Mouse (Mus musculus) layer of hippocampus, postnatal 14 days (tissue): ENCODE data around the gene Gtf2h3. TPM values are rescaled to one million over a fixed set of nuclear protein-coding genes. Genes with fewer than 3 reads are reported as not detected.
"Not testable (repeated sequence)": the region's sequence is repeated elsewhere in the genome, so short reads cannot be mapped to it uniquely, and the experiment has no call there.

ENCODE experiments used
- DNase-seq, 2 experiments: peaks; one replicate each; pipeline ENCODE4 v3.0.0; 2021 to 2022; ENCODE audit warnings: low spot score in 2 of 2, mixed read lengths in 1 of 2
- long read RNA-seq, 2 experiments: library from polyadenylated mRNA; stranded (forward); transcript quantifications; one replicate each; pipeline ENCODE4 v2.0.0; 2021
- total RNA-seq, 2 experiments: library from RNA; stranded (reverse); gene quantifications; 2 replicates each; pipeline ENCODE4 v1.2.3; 2021

Gene Gtf2h3
- 10 to 100 TPM; 28.5 to 33.2 TPM for total RNA-seq
- long read RNA-seq, experiment 1, transcript Gtf2h3-201 (13 exons, 2,672 nt), result major isoform, 20 of 31 reads
- long read RNA-seq, experiment 1, partial matches to known transcripts, result 3 of 31 reads
- long read RNA-seq, experiment 1, other reads (novel, unspliced or antisense), result 8 of 31 reads
- long read RNA-seq, experiment 2, transcript Gtf2h3-201 (13 exons, 2,672 nt), result major isoform, 34 of 43 reads
- long read RNA-seq, experiment 2, partial matches to known transcripts, result 1 of 43 reads
- long read RNA-seq, experiment 2, other reads (novel, unspliced or antisense), result 8 of 43 reads

DNA sequence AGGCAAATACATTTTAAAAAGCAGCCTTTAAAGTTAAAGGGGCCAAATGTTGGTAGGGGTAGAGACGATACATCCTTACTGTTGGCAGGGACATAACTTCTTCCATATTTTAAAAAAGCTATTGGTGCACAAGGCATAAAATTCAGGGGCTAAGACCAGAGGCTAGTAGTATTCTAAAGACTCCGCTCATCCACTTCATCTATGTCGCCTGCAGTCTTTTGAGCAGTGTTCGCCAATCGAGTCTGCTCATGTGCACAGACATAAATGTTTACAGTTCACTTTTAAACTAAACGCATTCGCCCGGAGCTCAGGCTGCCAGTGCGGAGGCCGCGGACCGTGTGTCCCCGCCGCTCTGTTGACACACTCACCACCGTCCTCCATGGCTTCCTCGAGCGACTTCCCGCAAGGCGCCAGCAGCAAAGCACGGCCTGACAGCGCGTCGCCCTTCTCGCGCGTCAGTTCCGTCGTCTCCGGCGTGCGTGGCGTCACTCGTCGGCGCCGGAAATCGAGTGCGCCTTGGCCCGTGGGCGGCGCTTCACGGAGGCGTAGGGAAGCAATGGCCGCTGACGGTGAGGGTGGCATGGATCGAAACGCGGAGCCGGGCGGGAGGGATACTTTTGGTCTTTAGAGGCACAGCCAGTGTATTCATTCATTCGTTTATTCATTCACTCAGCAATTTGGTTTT is at the start of gene Gtf2h3, which contains the start of gene Eif2b1:
Gene Gtf2h3, plus strand, starts transcription at position 508 of the 685 bp plus-strand sequence.
Gene Eif2b1, minus strand, starts transcription at position 499 of the 685 bp plus-strand sequence.
- peak; percentile 91 to 95 for DNase-seq

DNA sequence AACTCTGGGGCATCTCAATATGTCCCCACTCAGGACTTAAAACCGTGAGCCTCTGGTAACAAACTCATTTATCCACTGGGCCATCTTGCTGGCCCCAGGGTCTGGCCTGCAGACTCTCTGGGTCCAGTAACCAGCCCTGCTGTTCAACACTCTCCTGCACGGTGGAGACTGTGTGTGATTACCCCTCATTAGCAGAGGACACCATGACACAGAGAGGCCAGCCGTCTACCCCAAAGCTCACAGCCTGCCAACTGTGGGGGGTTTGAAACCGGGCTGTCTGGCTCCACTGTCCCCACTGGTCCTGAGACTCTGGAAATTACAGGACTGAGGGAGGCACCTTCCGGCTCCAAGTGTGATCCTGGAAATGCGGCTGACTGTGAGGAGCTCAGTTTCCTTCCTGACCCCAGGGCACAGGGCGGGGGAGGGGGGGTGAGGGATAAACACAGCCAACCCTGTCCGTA is 49.7 kb upstream of the Gtf2h3 start:
- DNase-seq, result no peak

DNA sequence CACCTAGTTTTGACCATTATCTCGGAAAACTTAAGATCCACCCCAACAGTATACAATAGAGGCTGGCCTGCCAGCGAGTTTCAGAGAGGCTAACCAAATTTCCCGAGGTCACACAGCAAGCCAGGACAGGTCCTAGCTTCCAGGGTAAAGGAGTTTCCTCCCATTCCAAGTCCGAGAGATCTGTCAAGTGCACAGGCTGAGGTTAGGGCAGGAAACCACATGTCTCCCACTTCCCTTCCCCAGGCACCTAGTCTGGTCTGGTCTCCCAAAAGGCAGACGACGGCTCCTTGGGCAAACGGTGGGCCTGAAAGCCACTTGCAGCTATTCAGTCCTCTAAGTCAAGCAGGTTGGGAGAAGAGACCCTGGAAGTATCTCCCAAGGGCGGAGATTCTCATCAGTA is 49.2 kb upstream of the Gtf2h3 start:
- DNase-seq, result no peak

DNA sequence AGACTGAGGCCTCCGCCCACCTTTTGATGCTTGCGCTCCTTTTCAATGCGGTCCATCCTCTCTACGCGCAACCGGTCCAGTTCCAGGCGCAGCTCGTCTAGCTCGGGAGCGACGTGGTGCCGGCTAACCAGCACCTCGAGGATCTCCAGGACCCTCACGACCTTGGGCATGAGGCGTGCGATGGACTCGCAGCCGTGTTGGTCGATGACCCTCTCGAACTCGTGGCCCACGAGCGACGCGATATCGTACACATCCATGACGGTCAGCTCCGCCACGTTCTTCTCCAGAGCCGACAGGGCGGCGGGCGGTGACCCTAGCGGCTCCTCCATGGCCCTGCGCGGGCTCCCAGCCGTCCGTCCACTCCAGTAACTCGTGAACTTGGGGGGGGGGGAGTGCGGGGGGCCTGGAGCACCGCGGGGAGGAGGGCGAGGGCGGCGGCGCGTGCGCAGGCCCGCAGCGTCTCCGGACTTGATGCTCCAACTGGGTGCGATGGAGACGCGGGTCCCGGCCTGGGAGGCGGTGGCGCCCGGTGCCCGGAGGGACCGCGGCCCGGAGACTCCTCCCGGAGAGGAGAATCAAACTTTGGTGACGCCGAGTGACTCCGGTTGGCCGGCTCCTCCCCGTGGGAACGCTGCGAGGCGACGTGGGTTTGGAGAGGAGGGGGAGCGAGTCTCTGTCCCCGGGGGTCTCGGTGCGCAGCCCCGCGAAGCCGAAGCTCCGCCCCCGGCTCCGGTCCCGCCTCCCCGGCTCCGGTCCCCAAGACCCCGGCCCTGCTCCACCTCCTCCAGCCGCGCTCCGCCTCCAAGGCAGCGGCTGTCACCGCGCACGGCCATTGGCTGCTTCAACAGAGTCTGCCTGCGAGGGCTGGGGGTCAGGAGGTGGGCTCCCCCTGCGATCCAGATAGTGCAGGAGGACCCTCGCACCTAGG is 48.0 kb upstream of the Gtf2h3 start, which contains the start of gene Rilpl1:
Gene Rilpl1, minus strand, starts transcription at position 737 of the 928 bp plus-strand sequence.
- peak; percentile 74 to 83 for DNase-seq

DNA sequence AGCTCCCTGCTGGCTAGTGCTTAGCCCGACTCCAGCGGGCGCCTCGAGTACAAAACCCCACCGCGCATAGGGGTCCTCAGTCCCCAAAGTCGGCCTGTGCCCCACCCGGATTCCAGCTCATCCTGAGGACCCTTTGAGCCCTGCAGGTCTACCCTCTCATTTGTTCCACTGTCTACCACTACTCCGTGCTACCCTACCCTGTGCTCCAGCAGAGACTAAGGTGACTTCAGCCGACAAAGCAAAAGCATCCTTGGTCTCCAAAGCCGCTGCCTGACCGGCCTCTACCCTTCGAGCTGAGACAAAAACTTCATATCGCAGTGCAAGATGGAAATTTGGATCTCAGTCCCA is 47.4 kb upstream of the Gtf2h3 start:
- DNase-seq, result no peak

DNA sequence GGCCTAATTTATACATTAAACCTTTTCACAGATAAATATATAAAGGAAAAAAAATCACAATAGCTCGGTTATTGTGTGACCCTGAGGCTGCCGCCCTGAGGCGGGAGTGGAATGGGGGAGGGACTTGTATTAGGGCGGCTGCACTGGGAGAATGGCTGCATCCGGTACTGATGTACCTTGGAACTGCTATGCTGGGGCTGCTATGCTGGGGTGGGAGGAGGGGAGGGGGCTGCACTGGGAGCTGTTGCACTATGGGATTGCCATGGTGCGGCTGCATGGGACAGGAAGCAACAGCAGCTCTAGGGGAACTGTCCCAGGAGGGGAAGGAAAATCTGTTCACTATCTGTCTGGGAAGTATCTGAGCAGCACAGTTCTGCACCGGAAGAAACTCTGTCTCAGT is 46.5 kb upstream of the Gtf2h3 start:
- no peak for DNase-seq

DNA sequence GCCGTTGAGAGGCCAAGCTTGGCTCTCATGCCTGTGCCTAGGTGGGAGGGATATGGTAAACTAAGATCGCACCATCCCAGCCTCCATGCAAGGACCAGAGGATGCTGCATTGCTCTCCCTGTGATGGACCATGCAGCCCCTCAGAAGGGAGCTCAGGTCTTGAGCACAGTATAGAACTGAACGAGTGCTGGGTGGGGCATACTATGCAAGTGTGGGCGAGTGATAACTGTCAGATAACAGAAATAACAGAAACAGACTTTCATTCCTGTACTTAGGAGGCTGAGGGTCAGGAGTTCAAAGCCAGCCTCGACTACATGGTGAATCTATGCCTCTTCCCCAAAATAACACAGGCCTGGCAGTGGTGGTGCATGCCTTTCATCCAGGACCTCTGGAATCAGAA is 43.9 kb upstream of the Gtf2h3 start:
- DNase-seq, result no peak

DNA sequence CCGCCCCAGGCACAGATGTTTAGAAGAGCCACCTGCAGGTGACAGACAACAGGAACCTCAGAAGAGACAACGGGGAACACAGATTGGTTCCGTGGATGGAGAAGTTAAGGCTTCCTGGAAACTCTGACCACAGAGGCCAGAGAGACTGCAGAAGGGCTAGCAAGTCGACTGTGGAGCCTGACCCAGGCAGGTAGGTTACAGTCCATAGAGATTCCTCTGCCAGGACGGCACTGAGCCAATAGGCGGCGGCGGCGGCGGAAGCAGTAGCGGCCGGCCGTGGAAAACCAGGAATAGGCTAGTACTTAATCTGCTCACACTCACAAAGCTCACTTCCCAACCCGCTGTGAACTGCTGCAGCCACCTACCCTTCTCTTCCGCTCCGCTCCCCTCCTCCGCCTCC is 42.2 kb upstream of the Gtf2h3 start:
- DNase-seq, result no peak

DNA sequence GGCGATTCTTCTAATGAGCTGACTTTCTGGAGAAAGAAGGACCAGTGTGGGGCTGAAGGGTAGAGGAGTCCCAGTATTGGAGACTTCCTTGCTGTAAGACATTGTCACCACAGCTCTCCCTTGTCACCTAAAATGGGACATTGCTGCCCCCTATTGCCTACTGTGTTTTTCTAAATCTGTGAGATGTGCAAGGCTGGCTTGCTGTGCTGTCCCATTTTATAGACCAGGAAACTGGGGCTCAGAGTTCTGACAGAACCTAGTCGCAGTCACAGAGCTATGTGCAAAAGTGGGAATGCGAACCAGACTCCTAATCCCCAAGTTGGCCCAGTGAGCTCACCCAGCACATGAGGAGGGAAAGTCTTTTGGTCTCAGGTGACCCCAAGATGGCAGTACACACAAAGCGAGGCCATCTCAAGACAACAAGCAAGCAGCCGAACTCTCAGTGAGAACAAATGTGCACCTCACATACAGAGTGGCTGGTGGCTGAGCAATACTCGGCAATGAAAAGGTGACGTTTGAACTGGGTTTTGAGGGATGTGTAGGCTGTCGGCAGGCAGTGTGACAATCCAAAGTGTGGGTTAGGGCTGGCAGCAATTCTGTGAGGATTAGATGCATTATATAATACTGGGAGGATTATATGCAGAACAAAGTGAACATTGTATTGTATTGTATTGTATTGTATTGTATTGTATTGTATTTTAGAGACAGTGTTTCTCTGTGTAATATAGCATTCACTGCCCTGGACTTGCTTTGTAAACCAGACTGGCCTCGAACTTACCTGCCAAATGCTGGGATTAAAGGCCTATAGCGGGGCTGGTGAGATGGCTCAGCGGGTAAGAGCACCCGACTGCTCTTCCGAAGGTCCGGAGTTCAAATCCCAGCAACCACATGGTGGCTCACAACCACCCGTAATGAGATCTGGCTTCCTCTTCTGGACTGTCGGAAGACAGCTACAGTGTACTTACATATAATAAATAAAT is 39.8 kb upstream of the Gtf2h3 start:
- DNase-seq, result peak; percentile 55 to 81

DNA sequence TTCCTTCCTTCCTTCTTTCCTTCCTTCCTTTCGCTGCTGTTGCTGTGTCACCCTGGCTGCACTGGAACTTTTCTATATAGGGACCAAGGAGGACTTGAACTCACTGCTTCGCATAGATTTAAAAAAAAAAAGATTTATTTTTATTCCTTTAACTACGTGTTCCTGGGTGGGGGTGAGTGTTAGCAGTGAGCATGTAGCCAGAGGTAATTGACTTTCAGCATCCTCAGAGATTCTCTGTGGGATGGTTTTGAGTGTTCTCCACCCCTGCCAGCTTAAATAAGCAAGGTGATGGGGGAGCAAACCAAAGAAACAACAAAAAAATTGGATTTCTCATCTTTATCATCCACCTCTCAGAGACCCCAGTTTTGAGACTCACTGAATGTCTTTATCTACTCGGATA is 39.0 kb upstream of the Gtf2h3 start:
- DNase-seq, result no peak

DNA sequence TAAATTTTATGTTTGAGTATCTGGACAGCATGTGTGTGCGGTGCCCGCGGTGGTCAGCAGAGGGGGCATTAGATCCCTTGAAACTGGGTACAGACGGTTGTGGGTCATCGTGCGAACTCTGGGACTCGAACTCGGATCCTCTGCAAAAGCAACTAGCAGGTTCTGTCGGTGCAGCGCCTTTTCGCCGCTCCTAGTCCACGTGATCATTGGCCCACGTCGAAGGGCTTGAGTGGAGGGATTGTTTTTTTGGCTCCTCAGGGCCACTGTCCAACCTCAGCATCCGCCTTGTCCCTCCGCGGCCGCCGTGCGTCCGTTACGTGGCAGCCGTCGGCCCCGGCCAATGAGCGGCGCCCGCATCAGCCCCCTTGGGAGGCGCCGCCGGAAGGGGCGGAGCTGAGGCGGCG is 38.6 kb upstream of the Gtf2h3 start, which contains the start of gene Tmed2:
Gene Tmed2, plus strand, starts transcription at position 313 of the 404 bp plus-strand sequence.
- peak; percentile 95 to 97 for DNase-seq

DNA sequence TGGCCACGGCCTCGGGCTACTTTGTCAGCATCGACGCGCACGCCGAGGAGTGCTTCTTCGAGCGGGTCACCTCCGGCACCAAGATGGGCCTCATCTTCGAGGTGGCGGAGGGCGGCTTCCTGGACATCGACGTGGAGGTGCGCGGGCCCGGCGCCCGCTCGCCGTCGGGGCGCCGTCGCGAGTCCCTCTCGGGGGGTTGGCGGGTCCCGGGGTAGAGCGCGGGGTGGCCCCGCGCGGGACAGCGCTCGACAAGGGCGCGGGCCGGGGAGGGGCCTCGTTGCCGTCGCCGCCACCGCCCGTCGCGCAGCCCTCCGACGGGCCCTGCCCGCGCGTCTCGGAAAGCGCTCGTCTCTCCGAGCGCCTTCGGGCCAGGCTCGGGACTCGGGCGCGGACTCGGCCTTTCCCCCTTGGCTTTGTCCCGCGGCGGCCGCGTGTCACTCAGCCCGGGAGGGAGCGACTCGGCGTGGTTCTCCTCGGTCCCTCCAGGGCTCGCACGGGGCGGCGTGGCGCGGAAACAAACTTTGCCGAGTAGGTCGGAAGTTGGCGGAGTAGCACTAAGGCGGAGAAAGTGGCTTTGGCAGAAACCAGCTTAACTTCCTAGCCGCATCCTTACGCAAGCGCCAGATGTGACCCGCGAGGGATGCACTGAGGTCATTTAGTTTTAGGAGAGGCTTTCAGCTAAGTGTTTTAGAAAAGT is 37.9 kb upstream of the Gtf2h3 start:
- peak in 1 of 2 experiments; percentile 45 for DNase-seq

DNA sequence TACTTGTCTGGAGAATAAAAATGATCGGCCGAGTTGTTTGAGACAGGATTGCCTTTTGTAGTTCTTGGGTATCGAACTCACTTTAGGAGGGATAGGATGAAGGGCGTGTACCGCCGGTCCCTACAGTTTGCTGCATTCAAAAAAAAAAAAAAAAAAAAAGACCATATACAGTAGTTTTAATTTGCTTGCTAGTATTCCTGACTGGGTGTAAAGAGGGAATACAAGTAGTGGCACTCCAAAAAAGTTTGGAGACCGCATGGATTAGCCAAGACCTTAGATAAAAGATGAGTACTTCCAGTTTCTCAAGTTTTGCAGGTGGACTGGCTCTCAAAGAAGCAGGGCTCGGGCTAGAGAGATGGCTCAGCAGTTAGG is 37.4 kb upstream of the Gtf2h3 start:
- no peak for DNase-seq

DNA sequence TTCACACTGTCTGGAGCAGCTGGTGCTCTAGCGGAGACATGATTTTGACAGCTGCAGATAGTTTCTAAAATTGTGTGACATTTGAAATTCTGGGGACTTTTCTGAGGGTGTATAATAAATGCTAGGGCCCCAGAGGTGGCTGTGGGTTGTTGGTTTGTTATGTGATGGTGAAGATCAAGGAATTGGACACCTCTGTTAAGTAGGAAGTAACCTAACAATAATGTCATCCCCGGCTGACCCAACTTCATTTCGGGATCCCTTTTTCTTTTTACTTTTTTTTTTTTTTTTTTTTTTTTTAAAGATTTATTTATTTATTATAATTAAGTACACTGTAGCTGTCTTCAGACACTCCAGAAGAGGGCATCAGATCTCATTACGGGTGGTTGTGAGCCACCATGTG is 28.2 kb upstream of the Gtf2h3 start:
- DNase-seq, result not testable (repeated sequence)

DNA sequence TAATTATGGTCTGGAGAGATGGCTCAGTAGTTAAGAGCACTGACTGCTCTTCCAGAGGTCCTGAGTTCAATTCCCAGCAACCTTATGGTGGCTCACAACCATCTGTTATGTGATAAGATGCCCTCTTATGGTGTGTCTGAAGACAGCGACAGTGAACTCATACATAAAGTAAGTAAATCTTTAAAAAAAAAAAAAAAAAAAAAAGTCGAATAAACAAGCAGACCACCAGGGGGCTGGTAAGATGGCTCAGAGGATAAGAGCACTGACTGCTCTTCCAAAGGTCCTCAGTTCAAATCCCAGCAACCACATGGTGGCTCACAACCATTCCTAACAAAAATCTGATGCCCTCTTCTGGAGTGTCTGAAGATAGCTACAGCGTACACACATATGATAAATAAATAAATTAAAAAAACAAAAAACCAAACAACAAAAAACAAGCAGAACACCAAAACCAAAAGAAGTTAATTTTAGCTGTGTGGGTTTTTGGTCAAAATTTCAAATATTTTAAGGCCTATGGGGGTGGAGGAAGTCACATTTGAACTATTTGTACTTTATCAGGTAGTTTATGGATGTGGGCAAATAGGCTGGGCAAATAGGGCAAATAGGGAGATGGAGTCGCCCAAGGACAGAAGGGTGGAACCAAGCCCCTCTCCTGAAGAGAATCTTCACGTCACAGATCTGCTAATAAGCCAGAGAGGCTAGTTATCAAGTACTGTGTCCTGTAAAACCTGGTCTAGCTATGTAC is 27.4 kb upstream of the Gtf2h3 start:
- not testable (repeated sequence) for DNase-seq

DNA sequence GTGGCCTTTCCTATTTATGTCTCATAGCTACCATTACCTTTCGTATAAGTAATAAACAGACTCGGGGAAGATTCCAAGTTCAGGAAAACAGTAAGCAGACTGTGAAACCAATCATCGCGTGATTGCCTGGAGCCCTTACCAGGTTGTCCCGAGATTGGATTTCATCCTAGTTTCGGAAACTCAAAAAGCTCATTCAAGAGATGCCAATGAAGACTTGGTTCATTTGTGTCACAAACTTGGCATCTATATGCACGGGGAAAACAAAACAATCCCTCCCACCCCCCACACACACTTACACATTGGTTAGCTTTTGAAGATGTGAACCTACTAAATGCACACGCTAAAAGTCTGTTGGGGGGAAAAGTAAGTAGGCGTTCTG is 26.9 kb upstream of the Gtf2h3 start:
- DNase-seq, result no peak

DNA sequence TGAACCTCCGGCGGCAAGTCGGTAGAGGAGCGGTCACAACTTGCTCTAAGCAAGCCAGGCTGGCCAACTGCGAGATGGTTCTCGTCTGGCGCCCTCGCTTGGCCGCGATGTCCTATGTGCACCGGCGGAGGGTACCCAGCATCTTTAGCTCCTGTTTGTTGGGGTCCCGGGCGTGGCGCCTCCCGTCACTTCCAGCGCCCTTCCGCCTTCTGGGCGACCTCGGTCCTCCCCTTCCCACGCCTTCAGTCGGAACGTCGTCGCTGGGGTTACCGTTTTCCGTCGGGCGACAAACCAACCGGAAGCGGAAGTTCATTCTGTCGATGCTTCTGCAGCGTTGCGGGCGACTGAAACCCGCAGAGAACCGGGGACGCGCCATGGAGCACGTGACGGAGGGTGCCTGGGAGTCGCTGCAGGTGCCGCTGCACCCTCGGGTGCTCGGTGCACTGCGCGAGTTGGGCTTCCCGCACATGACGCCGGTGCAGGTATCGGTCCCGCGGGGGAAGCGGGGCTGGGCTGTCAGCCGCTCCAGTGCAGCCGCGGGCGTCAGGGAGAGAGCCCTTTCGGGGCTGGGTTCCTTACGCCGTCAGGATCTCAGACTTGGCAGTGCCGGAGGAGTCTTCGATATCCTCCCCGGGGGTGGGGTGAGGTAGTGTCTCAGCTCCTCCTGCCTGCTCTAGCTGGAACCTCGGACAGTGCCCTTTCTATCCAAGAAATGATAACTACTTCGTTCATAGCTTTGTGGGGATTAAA is 26.2 kb upstream of the Gtf2h3 start, which contains the start of gene Ddx55:
Gene Ddx55, plus strand, starts transcription at position 307 of the 750 bp plus-strand sequence.
- peak; percentile 91 for DNase-seq

DNA sequence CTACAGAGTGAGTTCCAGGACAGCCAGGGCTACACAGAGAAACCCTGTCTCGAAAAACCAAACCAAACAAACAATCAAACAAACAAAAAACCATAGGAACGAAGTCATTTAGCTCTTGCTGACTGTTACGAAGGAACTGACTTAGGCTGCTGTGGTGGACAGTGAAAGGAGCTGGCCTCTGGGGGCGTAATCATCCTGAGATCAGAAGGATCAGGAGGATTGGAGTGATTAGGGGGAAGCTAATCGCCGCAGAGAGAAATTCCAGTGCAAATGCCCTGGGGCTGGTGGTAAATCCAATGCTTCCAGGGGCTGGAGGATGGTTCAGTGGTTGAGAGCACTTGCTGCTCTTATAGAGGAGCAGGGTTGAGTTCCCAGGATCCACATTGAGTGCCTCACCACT is 25.3 kb upstream of the Gtf2h3 start:
- no peak for DNase-seq
